Mouse (Mus musculus): ENCODE data around the gene Elp1.
A peak's percentile ranks its signal among the peaks of the same experiment; 100 is the strongest.

Gene Elp1

GRCm38 (mm10) chr4:56801907-56802668 lies at the start of gene Elp1, which contains the start of gene Fam206a:
Elp1 (minus strand) TSS chr4:56802331.
Fam206a (plus strand) TSS chr4:56802345.
- DNase-seq (ENCODE audit: low read depth) = peak; percentile 76

GRCm38 (mm10) chr4:56850724-56851123 lies 48.6 kb upstream of the Elp1 start:
- no peak for DNase-seq (ENCODE audit: low read depth)

GRCm38 (mm10) chr4:56848044-56848443 lies 45.9 kb upstream of the Elp1 start:
- no peak for DNase-seq (ENCODE audit: low read depth)

- no peak for DNase-seq (ENCODE audit: low read depth)
Observed at GRCm38 (mm10) chr4:56847400-56847799, 45.3 kb upstream of the Elp1 start.

GRCm38 (mm10) chr4:56845896-56846533 lies 43.9 kb upstream of the Elp1 start:
- DNase-seq (ENCODE audit: low read depth) = no peak

- DNase-seq (ENCODE audit: low read depth) = no peak
Observed at GRCm38 (mm10) chr4:56844911-56845310, 42.8 kb upstream of the Elp1 start.

- DNase-seq (ENCODE audit: low read depth) = no peak
Observed at GRCm38 (mm10) chr4:56843963-56844362, 41.8 kb upstream of the Elp1 start.

GRCm38 (mm10) chr4:56842501-56842900 lies 40.4 kb upstream of the Elp1 start:
- no peak for DNase-seq (ENCODE audit: low read depth)

- DNase-seq (ENCODE audit: low read depth) = no peak
Observed at GRCm38 (mm10) chr4:56840297-56840696, 38.2 kb upstream of the Elp1 start.

GRCm38 (mm10) chr4:56837661-56838060 lies 35.5 kb upstream of the Elp1 start:
- no peak for DNase-seq (ENCODE audit: low read depth)

- no peak for DNase-seq (ENCODE audit: low read depth)
Observed at GRCm38 (mm10) chr4:56831998-56832397, 29.9 kb upstream of the Elp1 start.

GRCm38 (mm10) chr4:56831013-56831609 lies 29.0 kb upstream of the Elp1 start:
- DNase-seq (ENCODE audit: low read depth) = no peak

- peak; percentile 70 for DNase-seq (ENCODE audit: low read depth)
Observed at GRCm38 (mm10) chr4:56829511-56829921, 27.4 kb upstream of the Elp1 start.

- no peak for DNase-seq (ENCODE audit: low read depth)
Observed at GRCm38 (mm10) chr4:56828932-56829331, 26.8 kb upstream of the Elp1 start.

- DNase-seq (ENCODE audit: low read depth) = no peak
Observed at GRCm38 (mm10) chr4:56824231-56824630, 22.1 kb upstream of the Elp1 start.

GRCm38 (mm10) chr4:56820017-56820550 lies 18.0 kb upstream of the Elp1 start:
- DNase-seq (ENCODE audit: low read depth) = no peak

- DNase-seq (ENCODE audit: low read depth) = no peak
Observed at GRCm38 (mm10) chr4:56815131-56815530, 13.0 kb upstream of the Elp1 start.

- no peak for DNase-seq (ENCODE audit: low read depth)
Observed at GRCm38 (mm10) chr4:56812096-56812495, 10.0 kb upstream of the Elp1 start.

- no peak for DNase-seq (ENCODE audit: low read depth)
Observed at GRCm38 (mm10) chr4:56811642-56812041, 9.5 kb upstream of the Elp1 start.

GRCm38 (mm10) chr4:56809050-56809449 lies 6.9 kb upstream of the Elp1 start:
- no peak for DNase-seq (ENCODE audit: low read depth)

GRCm38 (mm10) chr4:56802669-56803150 lies 579 bp upstream of the Elp1 start:
- DNase-seq (ENCODE audit: low read depth) = no peak

GRCm38 (mm10) chr4:56791373-56791772 lies 10.8 kb downstream of the Elp1 start:
- no peak for DNase-seq (ENCODE audit: low read depth)

- no peak for DNase-seq (ENCODE audit: low read depth)
Observed at GRCm38 (mm10) chr4:56771065-56771464, 31.1 kb downstream of the Elp1 start.

All from fibroblast of lung, adult 2 months (primary cell).